Mouse (Mus musculus) testis, adult 2 months (tissue): Measurements from ENCODE around the gene Tsc22d3.

Source experiments
- CTCF ChIP-seq: fragments of 200-500 bp; IDR thresholded peaks from 2 replicates; pipeline ENCODE4 v1.5.1; 2012; ENCODE audit warnings: low read depth, mild to moderate bottlenecking, inconsistent platforms, low read length, moderate library complexity; ENCODE audit not compliant: control insufficient read depth, insufficient read depth, insufficient replicate concordance
- POLR2A ChIP-seq: fragments of 200-500 bp; IDR thresholded peaks from 2 replicates; pipeline ENCODE4 v1.6.1; 2012; ENCODE audit warnings: low read depth, mild to moderate bottlenecking, inconsistent platforms, low read length, moderate library complexity; ENCODE audit not compliant: control insufficient read depth

DNA sequence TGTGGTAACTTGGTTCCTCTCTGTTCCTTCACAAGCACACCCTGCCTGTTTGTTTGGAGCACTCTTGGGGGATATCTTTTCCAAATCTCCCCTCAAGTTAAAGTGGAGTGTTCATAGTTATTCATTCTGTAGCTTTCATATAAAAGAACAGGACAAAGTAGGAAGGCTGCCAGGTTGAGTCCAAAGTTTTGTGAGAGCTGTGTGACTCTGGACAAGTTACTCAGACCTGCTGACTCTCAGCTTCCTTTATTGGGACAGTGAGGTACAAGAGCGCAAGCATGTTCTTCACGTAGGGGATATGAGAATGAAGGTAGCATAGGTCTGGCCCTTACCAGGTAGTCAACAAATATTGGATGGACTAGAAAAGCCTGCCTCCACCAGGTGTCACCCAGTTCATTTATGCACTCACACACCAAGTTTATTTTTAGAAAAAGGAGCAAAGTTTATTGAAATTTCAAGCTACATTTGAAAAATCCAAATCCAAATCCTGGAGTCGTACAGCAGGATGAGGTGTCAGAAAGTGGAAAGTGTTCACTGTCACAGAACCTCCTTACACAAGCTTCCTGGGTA is 61.3 kb downstream of the Tsc22d3 start:
- TF ChIP-seq CTCF: no peak
- TF ChIP-seq POLR2A: no peak
